ENCODE assay signal across 19 mouse cellular contexts in the genomic region with DNA sequence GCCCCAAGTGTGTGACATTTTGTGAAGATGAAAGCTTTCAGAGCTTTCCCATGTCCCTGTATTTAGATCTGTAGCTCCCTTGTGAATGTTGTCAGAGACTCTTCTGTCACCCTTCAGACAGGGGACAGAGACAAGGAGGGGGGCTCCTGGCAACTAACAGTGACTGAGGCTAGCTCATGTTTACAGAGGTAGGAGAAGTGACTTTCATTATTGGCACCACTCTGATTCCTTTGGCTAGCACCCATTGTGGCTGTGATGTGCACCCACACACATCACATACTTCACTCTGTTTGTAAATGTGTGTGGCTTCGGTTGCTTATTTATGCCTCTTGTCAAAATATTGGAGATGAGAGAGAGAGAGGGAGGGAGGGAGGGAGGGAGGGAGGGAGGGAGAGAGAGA.
DNase-seq lines count a peak whose midpoint lies in the region; TF ChIP-seq lines count a peak whose summit lies in the region.
"Had no signal": no experiment of that assay in that cellular context is flagged by ENCODE, and none has a peak within 500 bp of the region (broad histone marks: within the 10 kb centered on the region; RNA-seq: fewer than 3 reads in every experiment).

No protein-coding gene starts in this region.

- DNase-seq in heart, embryonic 10.5 days (ENCODE audit: low spot score), result peak; percentile 58
- DNase-seq in heart, postnatal 4 days, result no peak
- peak; percentile 80 for DNase-seq in lung, postnatal 10 days
- DNase-seq in lung, adult 2 months, result no peak
- DNase-seq in lung, postnatal 14 days, result peak; percentile 18
- no peak for DNase-seq in lung, postnatal 36 days
- peak; percentile 24 to 58 for DNase-seq in lung, postnatal 4 days
- no peak for DNase-seq in lung, postnatal 25 days (ENCODE audit: low spot score)
- DNase-seq: adrenal gland, adult 2 months; adrenal gland, adult 8-10 months; adrenal gland, postnatal 10 days; adrenal gland, postnatal 14 days; adrenal gland, postnatal 25 days; adrenal gland, postnatal 36 days; B cell, adult 2 months; cerebellum, adult 11 months; cerebellum, adult 11-12 months had no signal

- H3K9me3 ChIP-seq in heart, embryonic 10.5 days, result no peaks in the 10 kb centered on the region
- H3K9me3 ChIP-seq: G1E had no signal

- 94% methylated on average over 1 of the region's 1 CpGs for WGBS in heart, embryonic 10.5 days
- WGBS in lung, adult 2 months, result 53% methylated on average over 1 of the region's 1 CpGs

- no peak overlapping the region for H3K4me3 ChIP-seq in heart, embryonic 10.5 days
- no peak overlapping the region for H3K4me3 ChIP-seq in lung, adult 2 months (replicated peaks; ENCODE audit: extremely low read depth, low read depth, low read length)

- no peaks in the 10 kb centered on the region for H3K27me3 ChIP-seq in heart, embryonic 10.5 days (ENCODE audit: insufficient read depth, poor library complexity, severe bottlenecking)
- H3K27me3 ChIP-seq: Patski had no signal

- H3K36me3 ChIP-seq in heart, embryonic 10.5 days, result no peaks in the 10 kb centered on the region
- H3K36me3 ChIP-seq: G1E had no signal

- H3K4me1 ChIP-seq in heart, embryonic 10.5 days, result no peaks in the 10 kb centered on the region
- no peaks in the 10 kb centered on the region for H3K4me1 ChIP-seq in lung, adult 2 months (ENCODE audit: control insufficient read depth, insufficient read depth, low read length)

- H3K27ac ChIP-seq in heart, embryonic 10.5 days, result no peak overlapping the region

- TF ChIP-seq POLR2A in lung, adult 2 months (IDR thresholded peaks at IDR 0.05; ENCODE audit: borderline replicate concordance, extremely low read depth, low read depth, low read length), result no peak

- TF ChIP-seq CTCF in lung, adult 2 months (IDR thresholded peaks at IDR 0.05; ENCODE audit: insufficient read depth, low read length), result no peak

Comparison
In these comparisons a context has a peak if more than half of its experiments do, and no peak if none do; other contexts are left out.
1. DNase-seq: peak in heart, embryonic 10.5 days (single experiment), lung, postnatal 10 days (single experiment), lung, postnatal 14 days (single experiment) and lung, postnatal 4 days (2 of 2); none in heart, postnatal 4 days (single experiment), lung, adult 2 months (single experiment), lung, postnatal 36 days (single experiment) and lung, postnatal 25 days (single experiment).